Mouse (Mus musculus): Measurements from ENCODE around the gene Foxa1.

The Foxa1 gene

DNA sequence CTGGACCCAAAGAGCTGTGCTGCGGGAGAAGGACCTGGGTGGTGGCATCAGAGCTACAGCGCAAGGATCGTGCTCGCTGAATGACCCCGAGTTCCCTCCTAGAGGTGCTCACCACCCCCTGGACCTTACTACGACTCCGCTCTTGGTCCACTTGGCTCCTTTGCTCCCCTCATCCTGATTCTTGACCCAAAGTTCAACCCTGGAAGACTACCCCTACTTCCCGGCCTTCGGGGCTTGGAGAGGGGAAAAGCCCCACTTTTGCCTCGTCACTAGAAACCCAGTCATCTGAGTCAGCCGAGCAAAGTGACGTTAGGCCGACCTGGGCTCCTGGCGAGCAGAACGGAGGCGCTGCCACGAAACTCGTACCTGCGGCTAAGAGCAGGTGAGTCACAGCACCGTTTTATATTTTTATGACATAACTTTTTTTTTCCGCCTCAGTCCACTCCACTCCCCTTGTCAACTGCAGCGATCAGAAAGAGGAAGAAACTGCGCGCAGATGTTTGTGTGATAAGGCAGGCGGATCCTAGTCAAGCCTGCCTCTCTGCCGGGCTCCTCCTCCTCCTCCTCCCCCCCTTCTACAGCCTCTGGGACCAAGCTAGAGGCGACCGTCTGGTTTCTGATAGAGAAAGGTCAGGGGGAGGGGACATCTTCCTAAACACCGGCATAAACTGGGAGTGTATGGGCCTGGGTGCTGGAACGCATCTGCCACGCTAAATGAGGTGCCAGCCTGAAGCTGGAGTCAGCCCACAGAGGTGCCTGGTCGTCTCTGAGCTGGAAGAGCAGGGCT is at the start of gene Foxa1:
Gene Foxa1 (minus strand): TSS at position 502 of the 787 bp plus-strand sequence.
- no peak for DNase-seq (ENCODE audit: low read depth, low spot score)

DNA sequence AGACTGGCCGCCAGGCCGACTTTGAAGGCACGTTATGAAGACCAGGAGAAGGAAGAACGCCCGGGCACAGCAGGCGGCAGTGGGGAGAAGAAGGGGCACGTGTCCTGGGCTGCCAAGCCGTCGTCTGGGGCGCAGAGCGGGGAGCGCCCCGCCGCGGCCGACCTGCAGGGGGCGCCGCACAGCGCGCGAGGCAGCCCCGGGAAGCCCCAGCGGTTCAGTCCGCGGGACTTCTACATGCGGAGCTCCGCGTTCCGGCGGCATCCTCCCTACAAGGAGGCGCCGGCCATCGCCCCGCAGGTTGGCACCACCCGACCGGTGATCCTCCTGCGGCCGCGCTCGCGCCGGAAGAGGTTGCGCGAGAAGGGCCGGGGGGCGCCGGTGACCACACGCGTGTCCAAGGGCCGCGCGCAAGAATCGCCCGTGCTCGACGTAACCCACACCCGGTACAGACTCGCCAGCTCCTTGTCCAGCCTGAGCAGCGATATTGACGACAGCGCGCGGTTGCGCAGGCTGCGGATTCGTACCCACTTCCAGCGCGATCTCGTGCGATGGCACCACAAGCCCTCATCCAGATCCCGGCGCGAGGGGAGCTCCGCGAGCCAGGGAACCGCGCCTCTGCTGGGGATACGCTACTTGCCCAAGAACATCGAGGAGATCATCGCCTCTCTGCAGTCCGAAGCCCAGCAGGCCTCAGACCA is 29.4 kb upstream of the Foxa1 start:
- DNase-seq (ENCODE audit: low read depth, low spot score): peak; percentile 38

DNA sequence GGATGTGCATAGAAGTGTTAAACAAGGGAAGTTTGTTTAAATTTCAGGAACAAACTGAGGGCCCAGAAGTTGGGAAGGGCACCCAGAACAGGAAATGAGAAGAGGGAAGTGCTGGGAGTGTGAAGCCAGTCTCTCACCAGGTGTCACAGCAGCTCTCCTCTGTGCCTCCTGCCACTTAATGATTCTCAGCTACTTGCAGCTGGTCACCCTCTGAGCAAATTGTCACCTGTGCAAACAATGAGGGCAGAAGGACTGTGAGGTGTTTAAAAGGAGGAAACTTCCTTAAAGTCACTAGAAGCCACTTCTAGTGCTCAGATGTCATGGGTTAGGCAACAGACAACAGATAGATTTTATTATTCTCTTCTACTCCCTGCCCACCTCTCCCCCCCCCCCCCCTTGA is 25.7 kb upstream of the Foxa1 start:
- no peak for DNase-seq (ENCODE audit: low read depth, low spot score)

DNA sequence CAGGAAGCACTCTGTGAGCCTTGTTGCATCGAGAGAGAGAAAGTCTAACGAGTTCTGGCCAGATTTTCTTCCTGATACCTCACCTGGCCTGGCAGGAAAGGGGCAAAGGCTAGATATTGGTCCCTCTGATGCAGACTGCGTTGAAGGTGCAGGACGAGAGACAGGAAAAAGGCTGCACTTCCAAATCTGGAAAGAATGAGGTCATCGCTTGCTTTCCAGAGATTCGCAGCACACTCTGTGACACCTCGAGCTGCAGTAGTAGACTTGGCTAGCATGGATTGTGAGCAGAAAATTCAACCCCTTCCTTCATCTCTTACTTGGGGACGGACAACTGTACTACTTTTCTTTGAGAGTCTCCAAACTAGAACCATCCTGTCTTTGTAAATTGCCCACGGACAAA is 25.1 kb upstream of the Foxa1 start:
- no peak for DNase-seq (ENCODE audit: low read depth, low spot score)

DNA sequence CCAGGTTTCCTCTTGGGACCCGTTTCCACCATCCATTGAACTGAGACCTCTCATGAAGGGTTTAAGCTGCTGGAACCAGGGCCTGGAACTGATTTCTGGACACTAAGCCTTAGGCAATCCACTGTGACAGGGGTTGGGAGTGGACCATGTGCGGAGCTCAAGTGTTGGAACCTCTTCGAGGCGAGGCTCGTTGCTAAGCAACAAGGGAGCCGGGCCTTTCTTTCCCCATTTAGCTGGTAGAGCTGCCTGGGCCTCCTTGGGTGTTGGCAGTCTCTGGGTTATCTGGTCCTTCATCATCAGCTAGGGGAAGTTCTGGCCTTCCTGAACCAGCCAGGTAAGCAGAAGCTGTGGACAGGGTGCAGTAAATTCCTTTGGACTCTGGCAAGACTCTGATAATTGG is 17.2 kb upstream of the Foxa1 start, which contains the start of gene Ttc6:
Gene Ttc6 (plus strand): TSS at position 205 of the 400 bp plus-strand sequence.
- DNase-seq (ENCODE audit: low read depth, low spot score): no peak

DNA sequence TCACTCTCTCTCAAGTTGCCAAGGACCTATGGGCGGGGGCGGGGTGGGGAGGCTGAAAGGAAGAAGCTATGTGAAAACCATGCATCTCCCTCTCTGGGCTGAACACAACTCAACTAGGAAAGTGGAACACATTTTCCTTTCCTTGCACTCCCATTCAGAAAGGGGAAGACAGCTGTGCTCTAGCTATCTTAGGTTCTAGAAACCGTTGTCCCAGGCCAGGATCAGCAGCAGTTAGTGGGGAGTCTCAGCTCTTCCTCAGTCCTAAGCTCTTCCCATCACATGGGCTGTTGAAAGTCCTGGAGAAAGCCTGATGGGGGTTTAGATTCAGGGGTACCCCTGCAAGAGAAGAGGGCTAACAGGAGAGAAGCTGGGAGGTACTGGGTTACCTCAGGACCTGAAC is 7.4 kb upstream of the Foxa1 start:
- DNase-seq (ENCODE audit: low read depth, low spot score): no peak

DNA sequence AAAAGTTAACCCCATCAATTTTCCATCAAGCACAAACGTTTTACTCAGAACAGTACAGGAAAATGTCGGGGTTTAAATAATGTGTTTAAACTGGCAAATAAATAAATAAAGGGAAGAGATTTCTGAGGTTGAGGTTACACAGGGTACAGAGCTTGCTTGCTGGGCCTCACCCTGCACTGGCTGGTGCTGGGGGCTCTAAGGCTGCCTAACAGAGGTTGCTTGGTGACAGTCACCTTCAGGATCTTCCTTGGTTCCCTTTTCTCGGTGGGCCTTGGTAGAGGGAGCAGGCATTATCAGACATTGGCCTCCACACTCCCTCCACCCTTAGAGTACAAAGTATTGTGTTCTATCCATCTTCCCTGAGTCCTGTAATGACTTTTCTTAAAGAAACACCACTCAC is 5.6 kb upstream of the Foxa1 start:
- DNase-seq (ENCODE audit: low read depth, low spot score): no peak

DNA sequence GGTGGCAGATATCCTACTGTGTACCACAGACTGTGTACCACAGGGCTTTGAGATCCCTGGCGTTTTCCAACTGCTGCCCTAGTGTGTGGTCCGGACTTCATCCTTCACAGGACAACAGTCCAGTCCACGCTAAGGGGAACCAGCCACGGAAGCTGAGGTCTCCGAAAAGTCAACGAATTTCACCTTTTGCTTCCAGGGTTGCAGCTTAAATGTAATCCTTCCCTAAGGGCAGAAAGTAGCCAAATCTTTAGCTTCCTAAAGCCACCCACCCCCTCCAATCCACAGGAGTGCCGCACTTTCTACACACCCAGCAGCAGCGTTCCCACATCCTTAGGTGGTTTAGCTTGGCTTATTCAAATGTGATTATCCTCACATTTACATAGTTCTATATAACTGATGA is 4.2 kb upstream of the Foxa1 start:
- DNase-seq (ENCODE audit: low read depth, low spot score): no peak

DNA sequence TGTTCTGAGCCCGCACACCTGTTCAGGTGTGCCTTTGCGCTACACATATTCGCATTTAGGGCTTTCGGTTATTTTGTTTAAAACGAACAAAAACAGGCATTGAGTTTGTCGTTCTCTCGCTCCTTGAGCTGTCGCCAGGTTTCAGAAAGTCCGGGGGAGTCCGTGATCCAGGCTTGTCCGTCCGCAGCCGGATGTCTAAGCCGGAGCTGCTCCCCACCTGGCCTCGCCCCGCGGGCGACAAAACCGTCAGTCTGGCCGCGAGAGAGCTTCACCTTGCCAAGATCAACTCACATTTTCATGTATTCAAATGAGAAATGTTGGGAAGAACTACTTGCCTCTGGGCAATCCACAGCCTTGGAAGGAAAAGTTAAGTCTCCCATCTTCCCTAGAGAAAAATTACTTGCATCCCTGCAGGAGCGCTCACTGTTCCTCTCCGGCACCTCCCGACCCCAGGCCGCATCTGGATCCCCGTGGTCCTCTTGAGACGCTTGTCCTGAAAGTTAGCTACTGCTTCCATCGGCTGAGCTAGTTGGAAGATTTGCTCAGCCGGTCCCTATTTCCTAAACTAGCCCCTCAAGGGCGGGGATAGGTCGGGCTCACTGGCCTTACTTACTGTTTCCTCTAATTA is 3.6 kb upstream of the Foxa1 start:
- DNase-seq (ENCODE audit: low read depth, low spot score): no peak

DNA sequence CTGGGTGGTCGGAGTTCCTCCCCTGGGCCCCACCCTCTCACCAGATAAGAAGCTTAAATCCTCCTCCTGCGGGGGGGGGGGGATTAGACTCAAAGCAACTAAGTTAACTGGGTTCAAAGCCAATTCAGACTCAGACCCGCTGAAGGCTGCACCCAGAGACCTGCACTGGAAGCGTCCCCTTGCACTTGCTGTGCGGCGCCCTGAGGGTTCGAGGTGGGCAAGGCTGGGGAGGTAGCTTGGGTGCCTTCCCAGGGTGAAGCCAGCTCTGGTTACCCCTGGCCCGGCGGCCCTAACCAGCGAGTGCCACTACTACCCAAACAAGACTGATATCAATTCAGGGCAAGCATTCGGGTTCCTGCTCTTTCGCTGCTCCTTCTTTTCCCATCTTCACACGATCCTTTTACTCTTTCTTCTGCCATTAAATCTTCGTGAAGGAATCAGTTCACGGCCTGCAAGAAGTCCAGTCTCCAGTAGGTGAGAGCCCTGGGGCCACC is 3.0 kb upstream of the Foxa1 start:
- DNase-seq (ENCODE audit: low read depth, low spot score): no peak

DNA sequence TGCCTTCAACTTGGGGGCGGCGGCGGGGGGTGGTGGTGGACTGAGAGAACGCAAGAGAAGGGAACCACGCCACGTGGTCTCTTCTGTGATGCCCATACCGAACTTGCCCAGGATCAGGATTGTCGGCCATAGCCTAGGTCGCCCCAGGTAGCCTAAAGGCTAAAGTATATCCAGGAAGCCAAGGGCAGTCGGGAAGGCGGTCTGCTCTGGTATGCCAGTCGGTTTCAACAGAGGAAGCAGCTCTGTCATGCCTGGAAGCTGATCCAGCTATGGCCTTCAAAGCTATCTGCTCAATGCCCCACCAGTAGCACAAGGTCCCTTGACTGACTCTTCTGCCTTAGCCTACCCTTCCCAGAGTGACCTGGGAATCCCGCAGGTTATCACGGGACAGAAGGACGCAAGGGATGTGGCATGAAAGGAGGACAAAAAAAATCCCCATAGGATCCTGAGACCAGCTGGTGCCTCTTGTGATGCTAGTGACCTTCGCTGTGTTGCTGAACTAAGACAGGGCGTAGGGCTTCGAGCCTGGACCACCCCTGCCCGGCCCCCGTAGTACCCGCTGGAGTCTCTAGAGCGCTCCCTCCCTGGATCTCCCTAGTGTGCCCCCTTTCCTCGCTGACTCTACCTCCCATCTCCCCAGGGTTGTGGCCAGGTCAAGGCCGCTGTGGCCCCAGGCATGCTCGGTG is 2.4 kb upstream of the Foxa1 start:
- no peak for DNase-seq (ENCODE audit: low read depth, low spot score)

DNA sequence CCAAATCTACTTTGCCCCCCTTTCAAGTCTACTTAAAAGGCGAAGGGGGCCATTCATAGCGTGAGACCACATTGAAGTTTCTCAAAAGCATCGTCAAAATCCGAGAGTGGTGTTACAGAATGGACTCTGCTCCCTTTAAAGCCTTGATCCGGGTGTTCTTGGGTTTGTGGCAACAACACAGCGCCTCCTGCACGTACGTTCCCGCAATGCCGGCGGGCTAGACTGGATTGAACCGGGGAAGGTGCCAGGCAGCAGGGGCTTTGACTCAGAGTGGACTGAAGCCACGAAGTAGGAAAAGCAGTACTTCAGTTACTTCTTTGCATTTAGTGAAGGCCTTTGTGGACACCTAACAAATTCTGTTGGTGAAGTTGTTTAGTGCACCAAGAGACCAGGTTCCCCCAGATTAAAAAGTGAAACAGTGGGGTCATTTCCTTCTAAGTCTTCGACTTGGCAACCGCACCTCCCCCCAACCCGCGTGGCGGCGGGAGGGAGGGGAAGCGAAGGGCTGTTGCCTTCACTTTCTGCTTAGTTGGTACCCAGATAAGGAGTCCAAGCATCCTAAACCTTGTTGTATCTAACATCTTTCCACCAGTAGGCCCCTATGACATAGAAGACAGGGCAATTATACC is 1.8 kb upstream of the Foxa1 start:
- DNase-seq (ENCODE audit: low read depth, low spot score): no peak

DNA sequence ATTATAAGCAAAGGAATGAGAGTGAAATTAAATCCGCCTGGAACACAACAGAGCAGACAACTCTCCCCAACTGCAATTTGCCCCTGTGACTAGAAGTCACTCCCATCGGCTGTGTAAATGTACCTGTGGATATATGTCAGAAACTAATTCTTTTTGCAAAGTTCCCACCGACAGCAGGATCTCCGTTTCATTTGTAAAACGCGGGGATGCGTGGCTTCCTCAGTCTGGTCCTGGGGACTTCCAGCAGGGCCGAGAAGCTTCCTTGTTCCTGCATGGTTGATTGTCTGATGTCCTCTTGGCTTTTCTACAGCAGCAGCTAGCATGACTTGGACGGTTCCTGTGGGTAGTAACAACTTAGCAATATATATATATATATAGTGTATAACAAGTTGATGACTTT is 1.2 kb upstream of the Foxa1 start:
- DNase-seq (ENCODE audit: low read depth, low spot score): no peak

DNA sequence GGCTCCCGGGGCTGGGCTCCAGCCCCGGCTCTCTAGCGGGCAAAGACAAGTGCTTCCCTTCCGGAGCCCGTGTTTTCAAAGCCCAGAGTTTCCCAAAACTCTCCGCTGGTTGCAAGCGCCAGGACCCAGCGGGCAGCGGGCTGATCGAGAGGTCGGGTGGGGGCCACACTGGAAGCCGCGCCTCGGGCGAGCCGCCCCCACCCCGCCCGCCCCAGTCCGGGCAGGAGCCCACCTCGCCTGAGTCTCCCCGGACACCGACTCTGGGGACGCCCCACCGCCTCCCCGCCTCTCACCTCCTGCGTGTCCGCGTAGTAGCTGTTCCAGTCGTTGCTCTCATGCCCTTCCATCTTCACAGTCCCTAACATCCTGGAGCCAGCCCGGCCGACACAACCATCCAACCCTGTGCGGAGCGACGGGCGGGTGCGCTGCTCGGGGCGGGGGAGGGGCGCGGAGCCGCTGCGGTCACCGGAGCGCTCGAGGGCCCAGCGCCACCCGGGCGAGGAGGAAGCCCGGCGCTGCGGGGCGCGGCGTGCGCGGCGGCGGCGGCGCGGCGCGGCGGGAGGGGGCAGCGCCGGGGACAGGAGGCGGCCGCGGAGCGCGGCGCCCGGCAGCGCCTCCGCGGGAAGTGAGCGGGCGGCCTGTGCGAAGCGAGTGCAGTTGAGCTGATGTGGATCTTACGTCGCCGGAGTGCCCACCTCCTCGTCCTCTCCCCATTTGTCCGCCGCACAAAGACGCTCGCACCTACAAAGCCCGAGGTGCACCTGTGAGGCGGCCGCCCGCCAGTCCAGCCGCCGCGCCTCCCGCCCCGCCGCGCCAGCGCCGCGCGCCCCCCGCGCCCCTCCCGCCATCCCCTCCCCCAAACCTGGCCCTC is 1.1 kb downstream of the Foxa1 start:
- no peak for DNase-seq (ENCODE audit: low read depth, low spot score)

DNA sequence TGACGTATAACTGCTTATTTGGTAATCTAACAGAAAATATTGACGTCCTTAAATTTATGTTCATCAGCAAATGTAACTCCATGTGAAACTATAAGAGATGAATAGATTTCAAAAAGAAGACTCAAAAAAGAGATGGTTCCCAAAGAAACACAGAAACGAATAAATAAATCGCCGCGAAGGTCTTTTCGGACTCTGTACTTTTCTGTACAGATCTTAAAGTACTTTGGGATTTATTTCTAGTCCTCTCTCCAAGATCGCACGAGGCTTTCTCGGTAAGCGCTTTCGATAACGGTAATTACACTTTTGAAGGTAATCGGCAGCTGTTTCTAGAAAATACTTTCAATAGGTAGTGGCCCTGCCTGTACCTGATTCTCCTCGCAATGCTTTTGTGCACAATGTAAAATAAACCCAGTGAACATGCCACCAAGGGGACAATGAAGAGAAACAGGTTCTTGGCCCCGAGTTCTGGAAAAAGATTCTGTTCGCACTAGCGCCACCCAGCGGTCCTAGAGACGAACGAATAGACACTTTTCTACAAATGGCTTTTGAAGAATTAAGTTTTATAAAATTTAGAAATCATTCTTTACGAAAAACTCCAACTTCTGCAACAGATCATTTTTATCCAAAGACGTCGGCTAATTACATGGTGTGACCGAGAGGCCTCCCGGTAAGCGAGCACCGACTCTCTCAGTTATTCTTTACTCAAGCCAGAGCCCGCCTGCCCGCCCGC is 1.9 kb downstream of the Foxa1 start:
- DNase-seq (ENCODE audit: low read depth, low spot score): no peak

DNA sequence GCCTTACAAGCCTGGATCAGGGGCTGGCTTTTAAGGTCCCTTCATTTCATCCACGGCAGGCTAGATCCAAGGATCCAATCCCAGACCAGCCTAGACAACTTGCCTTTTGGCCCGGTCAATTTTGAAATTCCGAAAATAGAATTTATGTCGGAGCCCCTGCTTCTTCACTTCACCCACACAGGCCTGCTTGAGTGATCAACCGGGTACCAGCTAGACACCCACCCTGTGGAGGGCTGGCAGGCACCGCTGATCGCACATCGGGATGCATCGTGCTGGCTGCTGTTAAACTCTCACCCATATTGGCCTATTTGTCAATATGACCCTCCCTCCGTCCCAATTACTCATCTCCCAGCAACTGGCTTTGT is 3.1 kb downstream of the Foxa1 start:
- no peak for DNase-seq (ENCODE audit: low read depth, low spot score)

DNA sequence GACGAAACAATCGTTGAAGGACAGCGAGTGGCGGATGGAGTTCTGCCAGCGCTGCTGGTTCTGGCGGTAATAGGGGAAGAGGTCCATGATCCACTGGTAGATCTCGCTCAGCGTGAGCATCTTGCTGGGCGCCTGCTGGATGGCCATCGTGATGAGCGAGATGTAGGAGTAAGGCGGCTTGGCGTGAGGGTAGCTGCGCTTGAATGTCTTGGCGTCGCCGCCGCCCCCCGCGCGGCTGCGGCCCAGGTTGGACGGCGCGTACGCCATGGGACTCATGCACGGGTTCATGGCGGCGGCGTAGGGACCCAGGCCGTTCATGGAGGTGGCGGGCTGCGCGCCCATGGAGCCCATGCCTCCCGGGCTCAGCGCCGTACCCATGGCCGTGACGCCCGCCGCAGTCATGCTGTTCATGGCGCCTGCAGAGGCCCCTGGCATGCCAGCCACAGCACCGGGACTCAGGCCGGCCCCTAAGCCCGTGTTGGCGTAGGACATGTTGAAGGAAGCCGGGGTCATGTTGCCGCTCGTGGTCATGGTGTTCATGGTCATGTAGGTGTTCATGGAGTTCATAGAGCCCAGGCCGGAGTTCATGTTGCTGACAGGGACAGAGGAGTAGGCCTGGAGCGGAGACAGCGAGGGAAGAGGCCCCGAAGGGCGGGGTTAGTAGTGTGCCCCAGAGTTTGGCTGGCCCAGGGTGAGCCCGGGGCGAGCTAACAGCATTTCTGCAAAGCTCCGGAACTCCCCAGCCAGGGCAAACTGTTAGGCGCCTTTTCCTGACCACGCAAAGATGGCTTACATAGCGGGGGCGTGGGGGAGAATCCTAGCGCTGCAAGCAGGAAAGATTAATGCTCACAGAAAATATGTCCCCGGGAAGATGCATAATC is 3.7 kb downstream of the Foxa1 start:
- no peak for DNase-seq (ENCODE audit: low read depth, low spot score)

DNA sequence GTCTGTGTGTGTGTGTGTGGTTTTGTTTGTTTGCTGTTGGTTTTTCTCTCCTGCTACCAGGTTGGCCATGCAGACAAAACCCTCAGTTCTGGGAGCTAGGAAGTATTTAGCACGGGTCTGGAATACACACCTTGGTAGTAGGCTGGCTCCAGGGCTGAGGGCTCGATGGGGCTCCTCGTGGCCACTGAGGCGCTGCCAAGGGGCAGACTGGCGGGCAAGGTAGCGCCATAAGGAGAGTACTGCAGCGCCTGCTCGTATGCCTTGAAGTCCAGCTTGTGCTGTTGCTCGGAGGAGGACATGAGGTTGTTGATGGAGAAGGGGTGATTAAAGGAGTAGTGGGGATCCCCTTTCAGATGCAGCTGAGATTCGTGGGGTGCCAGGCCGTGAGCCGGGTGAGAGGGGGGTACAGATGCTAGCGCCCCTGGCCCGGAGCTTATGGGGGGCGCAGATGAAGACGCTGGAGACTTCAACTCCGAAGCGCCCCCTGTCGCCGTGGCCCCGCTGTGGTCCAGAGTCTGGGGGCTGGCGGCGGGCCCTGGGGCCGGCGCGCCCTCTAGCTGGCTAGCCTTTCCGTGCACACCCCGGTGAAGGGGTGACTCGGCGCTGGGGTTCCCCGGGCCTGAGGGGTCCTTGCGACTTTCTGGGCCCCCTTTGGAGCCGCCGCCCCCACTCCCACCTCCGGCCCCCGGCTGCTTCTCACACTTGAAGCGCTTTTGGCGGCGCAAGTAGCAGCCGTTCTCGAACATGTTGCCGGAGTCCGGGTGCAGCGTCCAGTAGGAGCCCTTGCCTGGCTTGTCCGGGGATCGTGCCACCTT is 4.6 kb downstream of the Foxa1 start:
- no peak for DNase-seq (ENCODE audit: low read depth, low spot score)
